Comparison of ENCODE assay signal across 29 mouse cellular contexts in genomic region chr9:60001444-60001843, GRCm38 (mm10). TPM values are rescaled to one million over a fixed set of nuclear protein-coding genes. Genes with fewer than 3 reads are reported as not detected.
DNase-seq lines count a peak whose midpoint lies in the region; ATAC-seq and TF ChIP-seq lines count a peak whose summit lies in the region.
"Had no signal": no experiment of that assay in that cellular context is flagged by ENCODE, and none has a peak within 500 bp of the region (broad histone marks: within the 10 kb centered on the region; RNA-seq: fewer than 3 reads in every experiment).

No protein-coding gene starts in this region.

- H3K4me3 ChIP-seq in limb, embryonic 10.5 days: no peak overlapping the region
- H3K4me3 ChIP-seq in limb, embryonic 13.5 days: no peak overlapping the region
- H3K4me3 ChIP-seq in limb, embryonic 15.5 days: no peak overlapping the region
- no peak overlapping the region for H3K4me3 ChIP-seq in neural tube, embryonic 15.5 days (replicated peaks)
- no peak overlapping the region for H3K4me3 ChIP-seq in gastrocnemius, adult 2 months
- H3K4me3 ChIP-seq: embryonic facial prominence, embryonic 13.5 days; embryonic facial prominence, embryonic 15.5 days; erythroblast, embryonic 14.5 days; forebrain, embryonic 13.5 days; forebrain, embryonic 15.5 days had no signal

- no peak overlapping the region for H3K4me2 ChIP-seq in limb, embryonic 13.5 days (replicated peaks)
- no peak overlapping the region for H3K4me2 ChIP-seq in limb, embryonic 15.5 days
- H3K4me2 ChIP-seq in neural tube, embryonic 15.5 days: no peak overlapping the region
- H3K4me2 ChIP-seq: embryonic facial prominence, embryonic 13.5 days; embryonic facial prominence, embryonic 15.5 days; forebrain, embryonic 13.5 days; forebrain, embryonic 15.5 days had no signal

- H3K9ac ChIP-seq in limb, embryonic 13.5 days: no peak overlapping the region
- H3K9ac ChIP-seq in limb, embryonic 15.5 days: no peak overlapping the region
- no peak overlapping the region for H3K9ac ChIP-seq in neural tube, embryonic 15.5 days (replicated peaks)
- H3K9ac ChIP-seq: embryonic facial prominence, embryonic 13.5 days; embryonic facial prominence, embryonic 15.5 days; forebrain, embryonic 13.5 days; forebrain, embryonic 15.5 days had no signal

- 77% methylated on average over 3 of the region's 3 CpGs for WGBS in limb, embryonic 10.5 days
- 53% methylated on average over 3 of the region's 3 CpGs for WGBS in limb, embryonic 13.5 days
- WGBS in limb, embryonic 15.5 days: 53% methylated on average over 3 of the region's 3 CpGs
- 64% methylated on average over 3 of the region's 3 CpGs for WGBS in neural tube, embryonic 15.5 days

- H3K36me3 ChIP-seq in limb, embryonic 10.5 days: no peaks in the 10 kb centered on the region
- peaks cover 9% of the 10 kb centered on the region; the same call in 1 of the 2 replicates for H3K36me3 ChIP-seq in limb, embryonic 13.5 days
- 0 out of 2 replicates have a peak, but pooled peaks cover under 1% of the 10 kb centered on the region for H3K36me3 ChIP-seq in limb, embryonic 15.5 days
- H3K36me3 ChIP-seq in neural tube, embryonic 15.5 days: no peaks in the 10 kb centered on the region
- H3K36me3 ChIP-seq: forebrain, embryonic 15.5 days; G1E had no signal

- peak; percentile 67 for ATAC-seq in limb, embryonic 13.5 days (ENCODE audit: low FRiP score, low read depth)
- no peak for ATAC-seq in limb, embryonic 15.5 days (ENCODE audit: insufficient number of reproducible peaks, low FRiP score, low TSS enrichment, low read depth)
- no peak for ATAC-seq in neural tube, embryonic 15.5 days (ENCODE audit: low FRiP score)
- ATAC-seq: CD4-positive, CD25-positive, alpha-beta regulatory T cell, adult 4 months; forebrain, embryonic 13.5 days; forebrain, embryonic 15.5 days had no signal

- H3K27ac ChIP-seq in limb, embryonic 10.5 days: peak overlapping the region; percentile 67
- H3K27ac ChIP-seq in limb, embryonic 13.5 days: peak overlapping the region; percentile 63; the same call in 1 of the 2 replicates
- H3K27ac ChIP-seq in limb, embryonic 15.5 days: peak overlapping the region; percentile 38
- H3K27ac ChIP-seq in neural tube, embryonic 15.5 days (replicated peaks): no peak overlapping the region
- no peak overlapping the region for H3K27ac ChIP-seq in gastrocnemius, adult 2 months
- H3K27ac ChIP-seq: embryonic facial prominence, embryonic 13.5 days; embryonic facial prominence, embryonic 15.5 days; forebrain, embryonic 13.5 days; forebrain, embryonic 15.5 days had no signal

- intact Hi-C loops in gastrocnemius, adult 2 months (cut with DNase I): no loop called here

- no peaks in the 10 kb centered on the region for H3K9me3 ChIP-seq in limb, embryonic 10.5 days (replicated peaks)
- no peaks in the 10 kb centered on the region for H3K9me3 ChIP-seq in limb, embryonic 13.5 days
- no peaks in the 10 kb centered on the region for H3K9me3 ChIP-seq in limb, embryonic 15.5 days
- H3K9me3 ChIP-seq in neural tube, embryonic 15.5 days (replicated peaks): no peaks in the 10 kb centered on the region
- H3K9me3 ChIP-seq: embryonic facial prominence, embryonic 13.5 days; embryonic facial prominence, embryonic 15.5 days; forebrain, embryonic 13.5 days; forebrain, embryonic 15.5 days; G1E had no signal

- H3K4me1 ChIP-seq in limb, embryonic 10.5 days: peaks cover 28% of the 10 kb centered on the region
- H3K4me1 ChIP-seq in limb, embryonic 13.5 days: peaks cover 38% of the 10 kb centered on the region
- H3K4me1 ChIP-seq in limb, embryonic 15.5 days: peaks cover 28% of the 10 kb centered on the region
- no peaks in the 10 kb centered on the region for H3K4me1 ChIP-seq in neural tube, embryonic 15.5 days
- H3K4me1 ChIP-seq: embryonic facial prominence, embryonic 15.5 days; forebrain, embryonic 13.5 days; forebrain, embryonic 15.5 days had no signal

- no peaks in the 10 kb centered on the region for H3K27me3 ChIP-seq in limb, embryonic 10.5 days (ENCODE audit: low read depth, poor library complexity, severe bottlenecking)
- H3K27me3 ChIP-seq in limb, embryonic 13.5 days: no peaks in the 10 kb centered on the region
- no peaks in the 10 kb centered on the region for H3K27me3 ChIP-seq in limb, embryonic 15.5 days
- no peaks in the 10 kb centered on the region for H3K27me3 ChIP-seq in neural tube, embryonic 15.5 days (replicated peaks)
- H3K27me3 ChIP-seq: CH12.LX; embryonic facial prominence, embryonic 13.5 days; embryonic facial prominence, embryonic 15.5 days; forebrain, embryonic 13.5 days; forebrain, embryonic 15.5 days had no signal

- no peak for TF ChIP-seq CTCF in gastrocnemius, adult 2 months (IDR thresholded peaks at IDR 0.05)

- DNase-seq in Muller cell, postnatal 12 days (ENCODE audit: inconsistent ontology term): peak; percentile 37
- no peak for DNase-seq in limb, embryonic 10.5 days (ENCODE audit: low spot score)
- no peak for DNase-seq in neural tube, embryonic 10.5 days (ENCODE audit: extremely low spot score, low spot score)
- DNase-seq in gastrocnemius, adult 2 months: no peak
- DNase-seq: adrenal gland, adult 2 months; adrenal gland, postnatal 10 days; adrenal gland, postnatal 25 days; B cell, adult 2 months; cerebellum, adult 11 months; cerebellum, adult 18-20 months; cerebellum, adult 8-10 months; cerebellum, adult 9-11 months; cerebellum, postnatal 14 days; cerebellum, postnatal 36 days; embryo, embryonic 11 days had no signal

RNA-seq across cellular contexts. Expression of gene Nr2e3, which starts 41.0 kb away (rescaled TPM):
- polyA plus RNA-seq in limb, embryonic 10.5 days (2016; fragmentation: Nextera tagmentation; extraction: Ambion mirVana): 0.11 and 0.33 TPM in 2 replicates
- 2.1 TPM in 2 replicates for polyA plus RNA-seq in limb, embryonic 13.5 days (2015; fragmentation: Nextera tagmentation; extraction: Ambion mirVana)
- 2.6 and 3.0 TPM in 2 replicates for polyA plus RNA-seq in limb, embryonic 15.5 days (2015; fragmentation: Nextera tagmentation; extraction: Ambion mirVana)
- polyA plus RNA-seq in neural tube, embryonic 15.5 days (2015; fragmentation: Nextera tagmentation; extraction: Ambion mirVana): not detected in 2 replicates
- total RNA-seq in gastrocnemius, adult 2 months (2021): not detected
- total RNA-seq: adrenal gland, adult 2 months; adrenal gland, postnatal 10 days; adrenal gland, postnatal 25 days; adrenal gland, postnatal 4 days; common myeloid progenitor, adult 5-6 weeks had no signal
- polyA plus RNA-seq: adrenal gland, adult 2 months; CD4-positive, CD25-positive, alpha-beta regulatory T cell, adult 4 months; erythroblast, embryonic 14.5 days; forebrain, embryonic 11.5 days; forebrain, embryonic 13.5 days; forebrain, embryonic 15.5 days; G1E had no signal

Comparison
In these comparisons a context has a peak if more than half of its experiments do, and no peak if none do; other contexts are left out.
1. H3K27ac ChIP-seq: peak in limb, embryonic 10.5 days (single experiment), limb, embryonic 13.5 days (single experiment) and limb, embryonic 15.5 days (single experiment); none in neural tube, embryonic 15.5 days (single experiment) and gastrocnemius, adult 2 months (single experiment).